ENCODE assay signal across 30 mouse cellular contexts in genomic region chr8:110008995-110009446, GRCm38 (mm10). TPM values are rescaled to one million over a fixed set of nuclear protein-coding genes. Genes with fewer than 3 reads are reported as not detected.
"Had no signal": no experiment of that assay in that cellular context is flagged by ENCODE, and none has a peak within 500 bp of the region (broad histone marks: within the 10 kb centered on the region; RNA-seq: fewer than 3 reads in every experiment).

No protein-coding gene starts in this region.

- H3K9ac ChIP-seq: kidney, embryonic 15.5 days; limb, embryonic 12.5 days; limb, embryonic 15.5 days; liver, embryonic 14.5 days; liver, postnatal 0 days; lung, embryonic 14.5 days; midbrain, embryonic 15.5 days; neural tube, embryonic 13.5 days had no signal

- H3K9me3 ChIP-seq: kidney, embryonic 15.5 days; limb, embryonic 12.5 days; limb, embryonic 15.5 days; midbrain, embryonic 15.5 days; neural tube, embryonic 13.5 days had no signal

- H3K4me2 ChIP-seq: kidney, embryonic 15.5 days; limb, embryonic 12.5 days; limb, embryonic 15.5 days; liver, embryonic 11.5 days; lung, embryonic 14.5 days; midbrain, embryonic 11.5 days; midbrain, embryonic 15.5 days; neural tube, embryonic 13.5 days had no signal

- H3K4me1 ChIP-seq: limb, embryonic 15.5 days had no signal

- ATAC-seq: liver, postnatal 0 days; lung, postnatal 0 days; midbrain, embryonic 15.5 days had no signal

- H3K27me3 ChIP-seq: kidney, embryonic 15.5 days; limb, embryonic 15.5 days; midbrain, embryonic 15.5 days; neural tube, embryonic 13.5 days had no signal

- H3K27ac ChIP-seq: kidney, embryonic 15.5 days; limb, embryonic 12.5 days; limb, embryonic 15.5 days; liver, embryonic 14.5 days; macrophage; midbrain, embryonic 15.5 days; neural tube, embryonic 13.5 days had no signal

- H3K4me3 ChIP-seq: kidney, embryonic 15.5 days; limb, embryonic 12.5 days; limb, embryonic 15.5 days; midbrain, embryonic 15.5 days; myocyte; neural tube, embryonic 13.5 days had no signal

- DNase-seq: kidney, postnatal 10 days; kidney, postnatal 36 days; layer of hippocampus, postnatal 36 days; left cerebral cortex, postnatal 4 days; liver, postnatal 0 days; lung, embryonic 14.5 days; retina, postnatal 1 day; right cerebral cortex, postnatal 25 days; thymus, adult 18-20 months; thymus, postnatal 36 days had no signal

- H3K36me3 ChIP-seq: kidney, embryonic 15.5 days; limb, embryonic 12.5 days; limb, embryonic 15.5 days; midbrain, embryonic 15.5 days; neural tube, embryonic 13.5 days had no signal

RNA-seq across cellular contexts. Expression of gene Tat, which starts 18.8 kb away (rescaled TPM):
- total RNA-seq: layer of hippocampus, adult 8-10 months; layer of hippocampus, postnatal 10 days; left cerebral cortex, adult 8-10 months; left cerebral cortex, postnatal 14 days; left cerebral cortex, postnatal 4 days; megakaryocyte-erythroid progenitor cell, adult 5-6 weeks; monocyte, adult 5-6 weeks; neutrophil, adult 5-6 weeks had no signal
- polyA plus RNA-seq: kidney, embryonic 15.5 days; limb, embryonic 12.5 days; limb, embryonic 15.5 days; lung, embryonic 14.5 days; macrophage; midbrain, embryonic 11.5 days; midbrain, embryonic 15.5 days; myocyte; neural tube, embryonic 13.5 days; spleen, adult 2 months; stomach, embryonic 16.5 days had no signal

RNA-seq across cellular contexts. Expression of gene Chst4, which starts 30.5 kb away (rescaled TPM):
- total RNA-seq: layer of hippocampus, postnatal 10 days; left cerebral cortex, postnatal 14 days; left cerebral cortex, postnatal 4 days; megakaryocyte-erythroid progenitor cell, adult 5-6 weeks; monocyte, adult 5-6 weeks; neutrophil, adult 5-6 weeks had no signal
- polyA plus RNA-seq: limb, embryonic 12.5 days; limb, embryonic 15.5 days; liver, embryonic 11.5 days; liver, embryonic 14.5 days; lung, embryonic 14.5 days; macrophage; midbrain, embryonic 11.5 days; midbrain, embryonic 15.5 days; myocyte; neural tube, embryonic 13.5 days had no signal

RNA-seq across cellular contexts. Expression of gene Marveld3, which starts 47.0 kb away (rescaled TPM):
- total RNA-seq: layer of hippocampus, postnatal 10 days; layer of hippocampus, postnatal 36 days; megakaryocyte-erythroid progenitor cell, adult 5-6 weeks; monocyte, adult 5-6 weeks; neutrophil, adult 5-6 weeks had no signal
- polyA plus RNA-seq: macrophage had no signal
